Mouse (Mus musculus) liver, embryonic 12.5 days (tissue): ENCODE data around the gene Tcap. TPM values are rescaled to one million over a fixed set of nuclear protein-coding genes. Genes with fewer than 3 reads are reported as not detected.

Source experiments
- ATAC-seq: fragments of 200-750 bp; cut with Nextera tagmentation; 2 replicates; pipeline ENCODE4 v1.8.0; 2017; ENCODE audit warnings: moderate number of reproducible peaks, mild to moderate bottlenecking, moderate library complexity
- H3K27ac ChIP-seq: fragments of 300-500 bp; sonication (generic); 2 replicates; pipeline ENCODE4 v1.5.1; 2016; ENCODE audit warnings: mild to moderate bottlenecking
- H3K27me3 ChIP-seq: fragments of 300-500 bp; sonication (generic); replicated peaks from 2 replicates; pipeline ENCODE4 v1.6.1; 2016; ENCODE audit warnings: mild to moderate bottlenecking, moderate library complexity
- H3K36me3 ChIP-seq: fragments of 300-500 bp; sonication (generic); 2 replicates; pipeline ENCODE4 v1.6.1; 2016; ENCODE audit warnings: mild to moderate bottlenecking, moderate library complexity
- H3K4me1 ChIP-seq: fragments of 300-500 bp; sonication (generic); 2 replicates; pipeline ENCODE4 v1.6.1; 2016
- H3K4me2 ChIP-seq: fragments of 300-500 bp; sonication (generic); 2 replicates; pipeline ENCODE4 v1.6.1; 2016; ENCODE audit warnings: mild to moderate bottlenecking, moderate library complexity
- H3K4me3 ChIP-seq: fragments of 300-500 bp; sonication (generic); 2 replicates; pipeline ENCODE4 v1.5.1; 2016; ENCODE audit warnings: mild to moderate bottlenecking, moderate library complexity
- H3K9ac ChIP-seq: fragments of 300-500 bp; sonication (generic); 2 replicates; pipeline ENCODE4 v1.6.1; 2016; ENCODE audit warnings: mild to moderate bottlenecking, moderate library complexity
- H3K9me3 ChIP-seq: fragments of 300-500 bp; sonication (generic); replicated peaks from 2 replicates; pipeline ENCODE4 v1.6.1; 2016; ENCODE audit warnings: mild to moderate bottlenecking, moderate library complexity
- WGBS: fragments of 180-500 bp; shearing (Covaris S2); methylation state at CpG from one replicate; pipeline ENCODE4 v1.1.7; 2016; ENCODE audit not compliant: insufficient replicate concordance; 5-methylcytosine and 5-hydroxymethylcytosine counted together
- polyA plus RNA-seq: library from polyadenylated mRNA; unstranded; fragments of >200 nt; fragmentation: Nextera tagmentation; extraction: Ambion mirVana; gene quantifications from 2 replicates; pipeline ENCODE4 v1.2.1, GENCODE M21; 2016

Tcap gene
- polyA plus RNA-seq, 1 experiment from 2014 or later: not detected

DNA sequence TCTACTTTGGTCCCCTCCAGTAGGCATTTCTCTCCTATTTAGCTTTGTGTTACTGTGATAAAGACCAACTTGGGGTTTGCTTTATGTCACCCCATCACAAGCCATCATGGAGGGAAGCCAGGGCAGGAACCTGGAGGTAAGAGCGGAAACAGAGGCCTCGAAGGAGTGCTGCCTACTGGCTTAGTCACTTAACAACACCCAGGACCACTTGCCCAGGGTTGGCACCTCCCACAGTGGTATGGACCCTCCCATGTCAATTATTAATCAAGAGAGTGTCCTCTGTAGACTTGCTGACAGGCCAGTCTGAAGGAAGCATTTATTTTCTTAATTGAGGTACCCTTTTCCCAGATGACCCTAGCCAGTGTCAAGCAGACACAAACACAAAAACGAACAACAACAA is 17.2 kb downstream of the Tcap start:
- WGBS: 58% methylated on average over 3 of the region's 3 CpGs
- no peaks in the 10 kb centered on the region for H3K36me3 ChIP-seq

DNA sequence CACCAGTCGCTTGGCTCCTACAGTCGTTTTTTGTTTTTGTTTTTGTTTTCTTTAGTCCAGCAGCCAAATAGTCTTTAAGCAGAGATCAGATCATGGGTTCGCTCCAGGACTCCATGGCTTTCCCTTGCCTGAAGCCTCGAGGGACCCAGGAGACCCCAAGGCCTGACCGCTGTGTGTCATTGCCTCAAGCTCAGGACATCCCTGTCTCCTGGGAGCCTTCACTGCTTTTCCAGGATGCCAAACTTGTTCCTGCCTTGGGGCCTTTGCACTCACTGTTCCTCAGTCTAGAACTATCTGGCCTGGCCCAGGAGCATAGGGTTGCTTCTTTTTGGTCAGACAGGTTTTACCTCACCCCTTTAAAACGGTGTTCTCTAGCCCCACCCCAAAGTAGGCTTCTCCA is 23.0 kb downstream of the Tcap start:
- Histone ChIP-seq H3K4me3 (no peak overlapping the region), H3K9ac (no peak overlapping the region), H3K27ac (no peak overlapping the region), H3K27me3 (peaks cover 56% of the 10 kb centered on the region), H3K9me3 (no peaks in the 10 kb centered on the region), H3K4me2 (no peak overlapping the region), H3K4me1 (peaks cover 10% of the 10 kb centered on the region; the same call in 1 of the 2 replicates), H3K36me3 (no peaks in the 10 kb centered on the region)
- 65% methylated on average over 6 of the region's 6 CpGs for WGBS
- ATAC-seq: no peak

More for the DNA sequence above, 17.2 kb downstream of the Tcap start:
- Histone ChIP-seq H3K4me1 (peaks cover 12% of the 10 kb centered on the region), H3K4me2 (peak overlapping the region; percentile 73), H3K9ac (peak overlapping the region; percentile 76; the same call in 1 of the 2 replicates), H3K27me3 (peaks cover 28% of the 10 kb centered on the region), H3K27ac (peak overlapping the region; percentile 87; the same call in 1 of the 2 replicates), H3K9me3 (no peaks in the 10 kb centered on the region), H3K4me3 (peak overlapping the region; percentile 73)
- ATAC-seq: no peak

GRCm38 (mm10) chr11:98408872-98409271 is 25.3 kb downstream of the Tcap start:
- H3K4me3 ChIP-seq: no peak overlapping the region
- peaks cover 64% of the 10 kb centered on the region for H3K27me3 ChIP-seq
- H3K9me3 ChIP-seq: no peaks in the 10 kb centered on the region
- no peak for ATAC-seq
- H3K36me3 ChIP-seq: no peaks in the 10 kb centered on the region
- H3K4me1 ChIP-seq: peaks cover 14% of the 10 kb centered on the region
- no peak overlapping the region for H3K9ac ChIP-seq
- no peak overlapping the region for H3K27ac ChIP-seq
- WGBS: 52% methylated on average over 8 of the region's 8 CpGs
- H3K4me2 ChIP-seq: peak overlapping the region; percentile 31

- no peak overlapping the region for H3K9ac ChIP-seq
- 0 out of 2 replicates have a peak, but pooled peaks have one; percentile 13 for ATAC-seq
- no peak overlapping the region for H3K27ac ChIP-seq
- peak overlapping the region; percentile 31 for H3K4me2 ChIP-seq
- H3K36me3 ChIP-seq: no peaks in the 10 kb centered on the region
- H3K27me3 ChIP-seq: peaks cover 68% of the 10 kb centered on the region
- H3K4me3 ChIP-seq: no peak overlapping the region
- peaks cover 14% of the 10 kb centered on the region for H3K4me1 ChIP-seq
- H3K9me3 ChIP-seq: no peaks in the 10 kb centered on the region
- WGBS: 6% methylated on average over 9 of the region's 10 CpGs
Observed at GRCm38 (mm10) chr11:98409341-98409822, 25.8 kb downstream of the Tcap start.

- WGBS: under 1% methylated on average over 49 of the region's 49 CpGs
- H3K36me3 ChIP-seq: no peaks in the 10 kb centered on the region
- peak within 1 kb of the TSS; percentile 60 for H3K4me3 ChIP-seq
- H3K9me3 ChIP-seq: no peaks in the 10 kb centered on the region
- ATAC-seq: peak; percentile 55
- peaks cover 87% of the 10 kb centered on the region for H3K27me3 ChIP-seq
- peak within 1 kb of the TSS; percentile 58 for H3K9ac ChIP-seq
- H3K27ac ChIP-seq: peak within 1 kb of the TSS; percentile 56; the same call in 1 of the 2 replicates
- H3K4me2 ChIP-seq: peak within 1 kb of the TSS; percentile 60
- peaks cover 22% of the 10 kb centered on the region for H3K4me1 ChIP-seq
Observed at GRCm38 (mm10) chr11:98412273-98412796, 28.7 kb downstream of the Tcap start, which contains the start of gene Erbb2. Gene Erbb2, plus strand, starts transcription at chr11:98412470.

DNA sequence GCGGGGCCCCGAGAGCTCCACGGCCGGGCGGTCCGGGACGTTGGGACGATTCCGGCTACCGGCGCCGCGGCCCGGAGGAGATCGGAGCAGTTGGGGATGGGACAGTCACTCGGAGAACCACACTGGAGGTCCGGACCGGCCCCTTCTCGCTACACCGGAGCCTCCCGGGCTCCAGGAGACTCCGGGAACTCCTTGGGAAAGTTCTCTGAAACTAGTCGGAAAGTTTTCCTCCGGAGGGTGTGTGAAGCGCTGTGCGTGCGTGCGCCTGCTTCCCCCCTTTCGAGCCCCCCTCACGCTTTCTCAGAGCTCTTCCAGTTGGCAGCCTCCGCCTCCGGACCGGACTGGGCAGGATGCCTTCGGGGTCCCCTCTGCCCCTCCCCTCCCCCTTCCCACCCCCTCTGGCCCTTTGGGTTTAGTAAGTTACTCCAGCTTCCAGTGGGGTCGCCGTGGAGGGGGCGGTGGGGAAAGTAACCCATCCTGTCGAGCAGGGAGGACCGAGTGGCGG is 29.2 kb downstream of the Tcap start:
- Histone ChIP-seq H3K27ac (peak overlapping the region; percentile 56; the same call in 1 of the 2 replicates), H3K9ac (peak overlapping the region; percentile 58), H3K4me1 (peaks cover 23% of the 10 kb centered on the region), H3K27me3 (peaks cover 86% of the 10 kb centered on the region), H3K4me2 (peak overlapping the region; percentile 60), H3K9me3 (no peaks in the 10 kb centered on the region), H3K36me3 (no peaks in the 10 kb centered on the region), H3K4me3 (peak overlapping the region; percentile 60)
- WGBS: under 1% methylated on average over 40 of the region's 40 CpGs
- no peak for ATAC-seq

DNA sequence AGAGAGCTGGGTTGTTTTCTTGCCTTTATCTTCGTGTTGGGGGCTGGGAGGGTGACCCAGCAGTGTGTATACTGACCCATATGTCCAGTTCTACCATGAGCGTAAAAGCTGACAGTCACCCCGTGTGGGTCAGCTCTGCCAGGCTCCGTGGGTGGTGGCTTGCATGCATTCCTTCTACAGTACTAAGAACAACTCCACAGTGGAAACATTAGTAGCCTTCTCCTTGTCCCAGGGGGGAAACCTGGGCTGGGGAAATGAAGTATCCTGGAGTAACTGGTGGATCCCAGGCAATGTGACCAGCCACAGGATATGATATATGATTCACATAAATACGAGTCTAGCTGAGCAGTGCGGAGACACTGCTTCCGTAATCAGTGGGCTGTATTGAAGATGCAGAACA is 30.1 kb downstream of the Tcap start:
- peaks cover 90% of the 10 kb centered on the region for H3K27me3 ChIP-seq
- no peak for ATAC-seq
- H3K9ac ChIP-seq: no peak overlapping the region
- H3K9me3 ChIP-seq: no peaks in the 10 kb centered on the region
- no peaks in the 10 kb centered on the region for H3K36me3 ChIP-seq
- H3K27ac ChIP-seq: no peak overlapping the region
- 31% methylated on average over 7 of the region's 7 CpGs for WGBS
- peak overlapping the region; percentile 60; the same call in 1 of the 2 replicates for H3K4me3 ChIP-seq
- H3K4me2 ChIP-seq: peak overlapping the region; percentile 60
- H3K4me1 ChIP-seq: peaks cover 21% of the 10 kb centered on the region

GRCm38 (mm10) chr11:98414162-98414561 is 30.6 kb downstream of the Tcap start:
- Histone ChIP-seq H3K4me2 (peak overlapping the region; percentile 60; the same call in 1 of the 2 replicates), H3K9ac (no peak overlapping the region), H3K27me3 (peaks cover 90% of the 10 kb centered on the region), H3K4me3 (no peak overlapping the region), H3K9me3 (no peaks in the 10 kb centered on the region), H3K4me1 (peaks cover 16% of the 10 kb centered on the region), H3K36me3 (no peaks in the 10 kb centered on the region), H3K27ac (no peak overlapping the region)
- 34% methylated on average over 2 of the region's 2 CpGs for WGBS
- no peak for ATAC-seq

GRCm38 (mm10) chr11:98417074-98417473 is 33.5 kb downstream of the Tcap start:
- Histone ChIP-seq H3K9me3 (no peaks in the 10 kb centered on the region), H3K36me3 (peaks cover 2% of the 10 kb centered on the region; the same call in 1 of the 2 replicates), H3K4me2 (no peak overlapping the region), H3K27me3 (peaks cover 84% of the 10 kb centered on the region), H3K27ac (no peak overlapping the region), H3K4me1 (peaks cover 13% of the 10 kb centered on the region; the same call in 1 of the 2 replicates), H3K9ac (no peak overlapping the region), H3K4me3 (no peak overlapping the region)
- ATAC-seq: no peak
- WGBS: 43% methylated on average over 1 of the region's 1 CpGs

- Histone ChIP-seq H3K36me3 (peaks cover 10% of the 10 kb centered on the region; the same call in 1 of the 2 replicates), H3K27me3 (peaks cover 73% of the 10 kb centered on the region), H3K4me3 (no peak overlapping the region), H3K4me1 (peaks cover 13% of the 10 kb centered on the region; the same call in 1 of the 2 replicates), H3K27ac (no peak overlapping the region), H3K9ac (no peak overlapping the region), H3K9me3 (no peaks in the 10 kb centered on the region), H3K4me2 (no peak overlapping the region)
- WGBS: 63% methylated on average over 6 of the region's 6 CpGs
- ATAC-seq: no peak
Observed at GRCm38 (mm10) chr11:98418273-98418672, 34.7 kb downstream of the Tcap start.

- H3K4me1 ChIP-seq: peaks cover 9% of the 10 kb centered on the region; the same call in 1 of the 2 replicates
- H3K9me3 ChIP-seq: no peaks in the 10 kb centered on the region
- WGBS: 61% methylated on average over 10 of the region's 10 CpGs
- H3K4me2 ChIP-seq: no peak overlapping the region
- H3K27me3 ChIP-seq: peaks cover 65% of the 10 kb centered on the region
- peaks cover 10% of the 10 kb centered on the region; the same call in 1 of the 2 replicates for H3K36me3 ChIP-seq
- no peak overlapping the region for H3K9ac ChIP-seq
- no peak overlapping the region for H3K27ac ChIP-seq
- no peak overlapping the region for H3K4me3 ChIP-seq
- no peak for ATAC-seq
Observed at GRCm38 (mm10) chr11:98418939-98419547, 35.4 kb downstream of the Tcap start.

DNA sequence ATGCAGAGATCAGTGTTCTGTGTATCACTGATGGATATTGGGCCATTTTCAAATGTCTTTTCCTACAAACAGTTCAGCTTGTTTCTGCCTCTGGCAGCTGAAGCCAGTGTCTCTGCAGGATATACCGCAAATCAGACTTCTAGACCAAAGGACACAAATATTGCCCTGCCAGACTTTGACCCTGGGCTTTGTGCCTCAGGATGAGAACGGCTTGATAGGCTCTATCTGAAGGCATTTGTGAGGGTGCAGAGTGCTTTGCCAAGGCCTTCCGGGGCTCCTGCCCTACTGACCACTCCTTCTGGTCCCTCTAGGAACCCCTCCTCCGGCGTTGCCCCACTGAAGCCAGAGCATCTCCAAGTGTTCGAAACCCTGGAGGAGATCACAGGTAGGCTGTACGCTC is 43.0 kb downstream of the Tcap start:
- Histone ChIP-seq H3K9me3 (no peaks in the 10 kb centered on the region), H3K9ac (no peak overlapping the region), H3K27ac (no peak overlapping the region), H3K36me3 (peaks cover 22% of the 10 kb centered on the region; the same call in 1 of the 2 replicates), H3K27me3 (peaks cover 14% of the 10 kb centered on the region; the same call in 1 of the 2 replicates), H3K4me2 (no peak overlapping the region), H3K4me3 (no peak overlapping the region), H3K4me1 (no peaks in the 10 kb centered on the region)
- 74% methylated on average over 7 of the region's 7 CpGs for WGBS
- ATAC-seq: no peak
